Comparison of ENCODE assay signal across 9 mouse cellular contexts in genomic region chr13:99679430-99679829, GRCm38 (mm10).
A peak's percentile ranks its signal among the peaks of the same experiment; 100 is the strongest.
DNase-seq lines count a peak whose midpoint lies in the region; ATAC-seq lines count a peak whose summit lies in the region.
"Had no signal": no experiment of that assay in that cellular context is flagged by ENCODE, and none has a peak within 500 bp of the region (broad histone marks: within the 10 kb centered on the region; RNA-seq: fewer than 3 reads in every experiment).

No protein-coding gene starts in this region.

- WGBS in midbrain, embryonic 10.5 days, result 37% methylated on average over 2 of the region's 2 CpGs
- 23% methylated on average over 2 of the region's 2 CpGs for WGBS in midbrain, embryonic 11.5 days

- H3K9me3 ChIP-seq in midbrain, embryonic 10.5 days (replicated peaks), result peaks cover 8% of the 10 kb centered on the region; the same call in 1 of the 2 replicates
- no peaks in the 10 kb centered on the region; the same call in 1 of the 2 replicates for H3K9me3 ChIP-seq in midbrain, embryonic 11.5 days (ENCODE audit: control insufficient read depth, low read length)

- no peaks in the 10 kb centered on the region for H3K36me3 ChIP-seq in midbrain, embryonic 10.5 days
- no peaks in the 10 kb centered on the region for H3K36me3 ChIP-seq in midbrain, embryonic 11.5 days (ENCODE audit: control insufficient read depth, insufficient read depth, low read length)

- H3K27ac ChIP-seq in midbrain, embryonic 10.5 days (replicated peaks), result peak overlapping the region; percentile 69
- no peak overlapping the region for H3K27ac ChIP-seq in midbrain, embryonic 11.5 days (ENCODE audit: low read depth, low read length)

- H3K9ac ChIP-seq in midbrain, embryonic 11.5 days (ENCODE audit: low read length), result no peak overlapping the region

- intact Hi-C loops in gastrocnemius, postnatal 36 days (cut with DNase I), result no loop called here

- H3K4me1 ChIP-seq in midbrain, embryonic 10.5 days, result peaks cover 30% of the 10 kb centered on the region
- peaks cover 4% of the 10 kb centered on the region; the same call in 1 of the 2 replicates for H3K4me1 ChIP-seq in midbrain, embryonic 11.5 days (ENCODE audit: control insufficient read depth, insufficient read depth, low read length)

- no peak overlapping the region for H3K4me2 ChIP-seq in midbrain, embryonic 11.5 days

- peak; percentile 49 for DNase-seq in midbrain, embryonic 10.5 days (ENCODE audit: low spot score)
- no peak for DNase-seq in midbrain, embryonic 11.5 days (ENCODE audit: low spot score, missing footprints)
- peak; percentile 32 for DNase-seq in liver
- peak; percentile 35 for DNase-seq in retina, embryonic 14.5 days (ENCODE audit: low spot score)
- no peak for DNase-seq in gastrocnemius, postnatal 36 days
- DNase-seq in spleen, adult 18-20 months, result no peak
- DNase-seq: right cerebral cortex, postnatal 4 days had no signal

- H3K4me3 ChIP-seq in midbrain, embryonic 10.5 days, result no peak overlapping the region
- no peak overlapping the region for H3K4me3 ChIP-seq in midbrain, embryonic 11.5 days (ENCODE audit: low read depth, low read length)

- H3K27me3 ChIP-seq in midbrain, embryonic 10.5 days (ENCODE audit: low read depth, poor library complexity, severe bottlenecking), result no peaks in the 10 kb centered on the region
- H3K27me3 ChIP-seq in midbrain, embryonic 11.5 days (ENCODE audit: control insufficient read depth, insufficient read depth, low read length), result no peaks in the 10 kb centered on the region

- no peak; the same call in 1 of the 2 replicates for ATAC-seq in midbrain, embryonic 11.5 days (ENCODE audit: low FRiP score)
- ATAC-seq in erythroid progenitor cell, adult 5-6 weeks (replicated peaks; ENCODE audit: low FRiP score, poor library complexity, severe bottlenecking), result peak; percentile 57
- no peak for ATAC-seq in megakaryocyte, adult 5-6 weeks (ENCODE audit: poor library complexity, severe bottlenecking)

Comparison
In these comparisons a context has a peak if more than half of its experiments do, and no peak if none do; other contexts are left out.
1. DNase-seq: peak in midbrain, embryonic 10.5 days (single experiment), liver (single experiment) and retina, embryonic 14.5 days (single experiment); none in midbrain, embryonic 11.5 days (single experiment), gastrocnemius, postnatal 36 days (0 of 2) and spleen, adult 18-20 months (0 of 2).